Mouse (Mus musculus) ES-E14 (cell line): ENCODE measurements around the gene Cycs.

Experiments
- CHD2 ChIP-seq: IDR thresholded peaks from 2 replicates; pipeline ENCODE4 v1.6.1; 2014; ENCODE audit warnings: mild to moderate bottlenecking, low read depth, low read length, inconsistent platforms
- HCFC1 ChIP-seq: IDR thresholded peaks from 2 replicates; pipeline ENCODE4 v1.6.1; 2012; ENCODE audit warnings: low read length, inconsistent platforms, borderline replicate concordance; ENCODE audit not compliant: insufficient read depth
- MAFK ChIP-seq: IDR thresholded peaks from 2 replicates; pipeline ENCODE4 v1.6.1; 2014; ENCODE audit warnings: mild to moderate bottlenecking, low read depth, low read length, inconsistent platforms; ENCODE audit not compliant: insufficient read depth
- ZC3H11A ChIP-seq: IDR thresholded peaks from 2 replicates; pipeline ENCODE4 v1.6.1; 2012; ENCODE audit warnings: low read depth, mild to moderate bottlenecking, inconsistent platforms, low read length, borderline replicate concordance
- ZNF384 ChIP-seq: IDR thresholded peaks from 2 replicates; pipeline ENCODE4 v1.6.1; 2012; ENCODE audit warnings: low read depth, low read length, inconsistent platforms

DNA sequence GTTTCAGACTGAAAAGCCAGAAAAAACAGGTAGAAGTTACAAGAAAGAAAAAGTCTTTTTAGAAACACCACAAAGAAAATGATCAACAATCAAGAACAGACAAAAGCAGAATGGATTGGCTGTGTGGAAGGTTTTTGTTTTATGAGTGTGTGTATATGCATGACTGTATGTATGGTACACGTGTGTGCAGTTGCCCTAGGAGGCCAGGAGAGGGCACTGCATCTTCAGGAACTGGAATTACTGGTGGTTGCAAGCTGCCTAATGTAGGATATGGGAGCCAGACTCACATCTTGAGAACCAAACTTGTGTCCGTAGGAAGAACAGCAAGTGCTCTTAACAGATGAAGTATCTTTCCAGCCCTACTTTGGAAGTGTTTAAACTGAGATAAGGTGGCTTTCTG lies 28.0 kb upstream of the Cycs start:
- TF ChIP-seq HCFC1 (no peak), CHD2 (no peak), MAFK (no peak), ZNF384 (no peak), ZC3H11A (no peak)
